Mouse (Mus musculus) thymus, adult 2 months (tissue): Measurements from ENCODE around the gene Cdh16. TPM values are rescaled to one million over a fixed set of nuclear protein-coding genes. Genes with fewer than 3 reads are reported as not detected.

Experiments used
- DNase-seq: peaks from one replicate; pipeline ENCODE4 v3.0.0; 2021
- H3K27ac ChIP-seq: fragments of 200-500 bp; 2 replicates; pipeline ENCODE4 v1.5.1; 2012; ENCODE audit warnings: low read length, control low read depth; ENCODE audit not compliant: control insufficient read depth, insufficient read depth
- H3K27me3 ChIP-seq: fragments of 200-500 bp; 2 replicates; pipeline ENCODE4 v1.6.1; 2012; ENCODE audit warnings: mild to moderate bottlenecking, low read length, moderate library complexity, mixed read lengths; ENCODE audit not compliant: control insufficient read depth, insufficient read depth
- H3K36me3 ChIP-seq: fragments of 200-500 bp; 2 replicates; pipeline ENCODE4 v1.6.1; 2012; ENCODE audit warnings: mild to moderate bottlenecking, low read length, moderate library complexity; ENCODE audit not compliant: control insufficient read depth, insufficient read depth
- H3K4me1 ChIP-seq: fragments of 200-500 bp; replicated peaks from 2 replicates; pipeline ENCODE4 v1.6.1; 2012; ENCODE audit warnings: low read length; ENCODE audit not compliant: control insufficient read depth, insufficient read depth
- H3K4me3 ChIP-seq: fragments of 200-500 bp; 2 replicates; pipeline ENCODE4 v1.5.1; 2012; ENCODE audit warnings: mild to moderate bottlenecking, low read length, control low read depth, moderate library complexity; ENCODE audit not compliant: control insufficient read depth, insufficient read depth
- CTCF ChIP-seq: fragments of 200-500 bp; IDR thresholded peaks from 2 replicates; pipeline ENCODE4 v1.5.1; 2012; ENCODE audit warnings: mild to moderate bottlenecking, control low read depth, low read length, moderate library complexity, borderline replicate concordance; ENCODE audit not compliant: control insufficient read depth, poor library complexity, insufficient read depth; ENCODE audit errors: extremely low read depth
- POLR2A ChIP-seq: fragments of 200-500 bp; IDR thresholded peaks from 2 replicates; pipeline ENCODE4 v1.6.1; 2012; ENCODE audit warnings: mild to moderate bottlenecking, low read length, control low read depth, moderate library complexity; ENCODE audit not compliant: control insufficient read depth, poor library complexity, insufficient read depth; ENCODE audit errors: extremely low read depth
- WGBS: fragments of 180-500 bp; shearing (Covaris S2); methylation state at CpG from one replicate; pipeline ENCODE4 v1.1.7; 2018; 5-methylcytosine and 5-hydroxymethylcytosine counted together
- polyA plus RNA-seq: library from polyadenylated mRNA; depleted of rRNA; stranded (reverse); fragments of >200 nt; gene quantifications from 2 replicates; pipeline ENCODE4 v1.2.3, GENCODE M21; 2012; rRNA removed

Gene Cdh16
- polyA plus RNA-seq, 1 experiment, result 1.5 TPM

DNA sequence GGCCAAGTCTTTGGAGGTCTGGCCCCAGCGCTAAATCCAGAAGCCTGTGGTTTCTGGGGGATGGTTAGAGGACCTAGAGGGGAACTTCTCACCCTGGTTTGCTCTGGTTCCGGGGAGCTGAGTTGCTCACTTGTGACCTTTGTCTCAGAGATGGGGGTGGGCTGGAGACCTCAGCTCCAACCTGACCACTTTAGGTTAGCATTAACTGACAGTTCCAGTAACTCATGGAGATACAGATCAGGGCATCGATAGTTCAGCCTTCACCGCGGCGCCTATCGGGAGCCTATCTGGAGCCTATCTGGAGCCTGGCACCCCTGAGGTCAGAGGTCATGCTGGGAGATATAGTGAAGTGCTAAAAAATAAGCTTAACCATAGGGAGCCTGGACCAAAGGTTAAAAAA lies 67.0 kb downstream of the Cdh16 start:
- H3K36me3 ChIP-seq, result no peaks in the 10 kb centered on the region
- no peak for DNase-seq
- WGBS, result 68% methylated on average over 7 of the region's 7 CpGs
- H3K27ac ChIP-seq, result no peak overlapping the region
- no peak for TF ChIP-seq CTCF
- no peak for TF ChIP-seq POLR2A
- no peak overlapping the region for H3K4me3 ChIP-seq
- no peaks in the 10 kb centered on the region for H3K27me3 ChIP-seq
- H3K4me1 ChIP-seq, result no peaks in the 10 kb centered on the region

DNA sequence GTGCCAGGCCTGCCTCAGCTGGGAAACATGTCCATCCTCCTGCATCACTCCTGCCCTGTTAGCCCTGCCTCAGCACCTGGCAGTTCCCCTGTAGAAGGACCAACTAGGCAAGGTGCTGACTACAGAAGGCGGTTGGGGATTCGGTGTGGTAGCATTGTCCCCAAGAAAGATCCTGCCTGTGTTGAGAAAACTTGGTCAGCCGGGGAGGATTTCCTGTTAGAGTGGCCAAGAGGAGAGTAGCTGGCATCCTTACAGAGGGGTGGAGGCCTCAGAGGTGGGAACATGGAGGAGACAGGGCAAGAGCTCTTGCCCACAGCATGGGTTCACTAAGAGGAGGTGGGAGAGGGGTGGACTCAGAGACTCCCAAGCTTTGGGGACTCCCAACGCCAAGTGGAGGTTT lies 69.0 kb downstream of the Cdh16 start:
- no peak overlapping the region for H3K27ac ChIP-seq
- WGBS, result 86% methylated on average over 4 of the region's 4 CpGs
- H3K4me1 ChIP-seq, result no peaks in the 10 kb centered on the region
- H3K27me3 ChIP-seq, result no peaks in the 10 kb centered on the region
- no peak for TF ChIP-seq POLR2A
- no peak for TF ChIP-seq CTCF
- DNase-seq, result no peak
- H3K4me3 ChIP-seq, result no peak overlapping the region
- H3K36me3 ChIP-seq, result no peaks in the 10 kb centered on the region

Other genes starting within 250 kb of the Cdh16 start
- gene Cmtm4, start 228.6 kb downstream of the Cdh16 start, polyA plus RNA-seq, result 7.8 and 8.4 TPM in 2 replicates
- 15.6 and 16.1 TPM in 2 replicates for gene Dync1li2, start 181.3 kb downstream of the Cdh16 start, polyA plus RNA-seq
- 0.03 and 0.08 TPM in 2 replicates for gene Terb1, start 114.5 kb downstream of the Cdh16 start, polyA plus RNA-seq
- 8.9 and 14.3 TPM in 2 replicates for gene Nae1, start 89.8 kb downstream of the Cdh16 start, polyA plus RNA-seq
- 2.4 and 2.8 TPM in 2 replicates for gene Car7, start 89.7 kb downstream of the Cdh16 start, polyA plus RNA-seq
- 6.0 and 6.4 TPM in 2 replicates for gene Pdp2, start 32.9 kb downstream of the Cdh16 start, polyA plus RNA-seq
- gene Rrad, start 6.9 kb upstream of the Cdh16 start, polyA plus RNA-seq, result 25.2 and 36.1 TPM in 2 replicates
- 72.0 and 76.9 TPM in 2 replicates for gene Ciao2b, start 17.6 kb upstream of the Cdh16 start, polyA plus RNA-seq
- gene Ces2a, start 109.6 kb upstream of the Cdh16 start, polyA plus RNA-seq, result 0.87 and 1.0 TPM in 2 replicates
- gene Ces2b, start 207.2 kb upstream of the Cdh16 start, polyA plus RNA-seq, result 0.20 and 0.32 TPM in 2 replicates
- gene Ces2c, start 222.7 kb upstream of the Cdh16 start, polyA plus RNA-seq, result 3.7 and 4.1 TPM in 2 replicates